Mouse (Mus musculus) midbrain, embryonic 13.5 days (tissue): ENCODE data around the gene Gm17545. TPM values are rescaled to one million over a fixed set of nuclear protein-coding genes. Genes with fewer than 3 reads are reported as not detected.
A peak's percentile ranks its signal among the peaks of the same experiment; 100 is the strongest.
"Not testable (repeated sequence)": the region's sequence is repeated elsewhere in the genome, so short reads cannot be mapped to it uniquely, and the experiment has no call there.

Source experiments
- ATAC-seq: fragments of 200-750 bp; cut with Nextera tagmentation; 2 replicates; pipeline ENCODE4 v1.8.0; 2017; ENCODE audit warnings: mild to moderate bottlenecking, moderate TSS enrichment, moderate library complexity
- H3K27ac ChIP-seq: fragments of 300-500 bp; sonication (generic); 2 replicates; pipeline ENCODE4 v1.5.1; 2015; ENCODE audit warnings: inconsistent platforms, mild to moderate bottlenecking, moderate library complexity
- H3K27me3 ChIP-seq: fragments of 300-500 bp; sonication (generic); 2 replicates; pipeline ENCODE4 v1.6.1; 2015; ENCODE audit warnings: mild to moderate bottlenecking, inconsistent platforms
- H3K36me3 ChIP-seq: fragments of 300-500 bp; sonication (generic); 2 replicates; pipeline ENCODE4 v1.6.1; 2015; ENCODE audit warnings: mild to moderate bottlenecking, inconsistent platforms
- H3K4me1 ChIP-seq: fragments of 300-500 bp; sonication (generic); replicated peaks from 2 replicates; pipeline ENCODE4 v1.6.1; 2015; ENCODE audit warnings: inconsistent platforms
- H3K4me2 ChIP-seq: fragments of 300-500 bp; sonication (generic); replicated peaks from 2 replicates; pipeline ENCODE4 v1.6.1; 2015; ENCODE audit warnings: moderate library complexity, mild to moderate bottlenecking, inconsistent platforms
- H3K4me3 ChIP-seq: fragments of 300-500 bp; sonication (generic); replicated peaks from 2 replicates; pipeline ENCODE4 v1.5.1; 2015; ENCODE audit warnings: mild to moderate bottlenecking, inconsistent platforms
- H3K9ac ChIP-seq: fragments of 300-500 bp; sonication (generic); replicated peaks from 2 replicates; pipeline ENCODE4 v1.6.1; 2015; ENCODE audit warnings: mild to moderate bottlenecking, inconsistent platforms
- H3K9me3 ChIP-seq: fragments of 300-500 bp; sonication (generic); 2 replicates; pipeline ENCODE4 v1.6.1; 2016; ENCODE audit warnings: mild to moderate bottlenecking, inconsistent platforms
- WGBS: fragments of 180-500 bp; shearing (Covaris S2); methylation state at CpG from one replicate; pipeline ENCODE4 v1.1.7; 2015; 5-methylcytosine and 5-hydroxymethylcytosine counted together
- polyA plus RNA-seq: library from polyadenylated mRNA; unstranded; fragments of >200 nt; fragmentation: Nextera tagmentation; extraction: Ambion mirVana; gene quantifications from 2 replicates; pipeline ENCODE4 v1.2.1, GENCODE M21; 2015

Gene Gm17545
- polyA plus RNA-seq: not detected in 2 replicates

GRCm38 (mm10) chr9:22453990-22454389 is at the start of gene Gm17545:
Gene Gm17545, plus strand, starts transcription at chr9:22454290.
- not testable (repeated sequence) for H3K27me3 ChIP-seq, H3K27ac ChIP-seq, H3K4me1 ChIP-seq, ATAC-seq, H3K9me3 ChIP-seq, H3K4me2 ChIP-seq, H3K4me3 ChIP-seq, H3K9ac ChIP-seq
- peaks cover 85% of the 10 kb centered on the region for H3K36me3 ChIP-seq
- WGBS: 92% methylated on average over 8 of the region's 8 CpGs

GRCm38 (mm10) chr9:22405414-22405813 is 48.7 kb upstream of the Gm17545 start:
- Histone ChIP-seq H3K4me1 (no peaks in the 10 kb centered on the region), H3K9ac (no peak overlapping the region), H3K36me3 (no peaks in the 10 kb centered on the region), H3K4me3 (no peak overlapping the region), H3K4me2 (no peak overlapping the region), H3K27me3 (no peaks in the 10 kb centered on the region), H3K9me3 (no peaks in the 10 kb centered on the region), H3K27ac (no peak overlapping the region)
- WGBS: 81% methylated on average over 3 of the region's 3 CpGs
- ATAC-seq: no peak

GRCm38 (mm10) chr9:22407633-22408032 is 46.5 kb upstream of the Gm17545 start:
- not testable (repeated sequence) for H3K4me1 ChIP-seq, H3K27me3 ChIP-seq, H3K4me2 ChIP-seq, H3K36me3 ChIP-seq, H3K9me3 ChIP-seq, H3K9ac ChIP-seq, ATAC-seq, H3K4me3 ChIP-seq, H3K27ac ChIP-seq
- 84% methylated on average over 4 of the region's 4 CpGs for WGBS

GRCm38 (mm10) chr9:22408344-22408743 is 45.7 kb upstream of the Gm17545 start:
- WGBS: 26% methylated on average over 4 of the region's 4 CpGs
- H3K4me2 ChIP-seq, H3K9ac ChIP-seq, ATAC-seq, H3K27me3 ChIP-seq, H3K9me3 ChIP-seq, H3K36me3 ChIP-seq, H3K4me3 ChIP-seq, H3K4me1 ChIP-seq, H3K27ac ChIP-seq: not testable (repeated sequence)

- H3K9ac ChIP-seq: no peak overlapping the region
- H3K4me1 ChIP-seq: no peaks in the 10 kb centered on the region
- WGBS: 81% methylated on average over 7 of the region's 7 CpGs
- H3K9me3 ChIP-seq: no peaks in the 10 kb centered on the region
- no peaks in the 10 kb centered on the region for H3K27me3 ChIP-seq
- ATAC-seq: no peak
- no peak overlapping the region for H3K4me3 ChIP-seq
- H3K27ac ChIP-seq: no peak overlapping the region
- H3K4me2 ChIP-seq: no peak overlapping the region
- H3K36me3 ChIP-seq: no peaks in the 10 kb centered on the region
Observed at GRCm38 (mm10) chr9:22409501-22409900, 44.6 kb upstream of the Gm17545 start.

- Histone ChIP-seq H3K27me3 (no peaks in the 10 kb centered on the region), H3K4me3 (peak within 1 kb of the TSS; percentile 61), H3K4me2 (peak within 1 kb of the TSS; percentile 63), H3K27ac (peak within 1 kb of the TSS; percentile 75), H3K4me1 (no peaks in the 10 kb centered on the region), H3K9me3 (no peaks in the 10 kb centered on the region), H3K36me3 (no peaks in the 10 kb centered on the region), H3K9ac (peak within 1 kb of the TSS; percentile 76)
- 1% methylated on average over 43 of the region's 43 CpGs for WGBS
- ATAC-seq: peak; percentile 99
Observed at GRCm38 (mm10) chr9:22411002-22411857, 42.9 kb upstream of the Gm17545 start, which contains the start of gene 9530077C05Rik. Gene 9530077C05Rik, plus strand, starts transcription at chr9:22411513.

- H3K27me3 ChIP-seq: no peaks in the 10 kb centered on the region
- no peaks in the 10 kb centered on the region for H3K4me1 ChIP-seq
- H3K27ac ChIP-seq: no peak overlapping the region
- no peak overlapping the region for H3K4me2 ChIP-seq
- H3K4me3 ChIP-seq: no peak overlapping the region
- 77% methylated on average over 3 of the region's 3 CpGs for WGBS
- ATAC-seq: no peak
- H3K9ac ChIP-seq: no peak overlapping the region
- H3K9me3 ChIP-seq: no peaks in the 10 kb centered on the region
- no peaks in the 10 kb centered on the region for H3K36me3 ChIP-seq
Observed at GRCm38 (mm10) chr9:22416187-22416586, 37.9 kb upstream of the Gm17545 start.

GRCm38 (mm10) chr9:22417547-22417946 is 36.5 kb upstream of the Gm17545 start:
- 60% methylated on average over 6 of the region's 6 CpGs for WGBS
- no peak overlapping the region for H3K4me3 ChIP-seq
- H3K4me2 ChIP-seq: no peak overlapping the region
- no peaks in the 10 kb centered on the region for H3K4me1 ChIP-seq
- H3K36me3 ChIP-seq: no peaks in the 10 kb centered on the region
- H3K9ac ChIP-seq: no peak overlapping the region
- ATAC-seq: no peak
- no peaks in the 10 kb centered on the region for H3K27me3 ChIP-seq
- H3K27ac ChIP-seq: no peak overlapping the region
- H3K9me3 ChIP-seq: no peaks in the 10 kb centered on the region

GRCm38 (mm10) chr9:22419877-22420276 is 34.2 kb upstream of the Gm17545 start:
- H3K9me3 ChIP-seq: no peaks in the 10 kb centered on the region
- whole genome bisulfite sequencing: 79% methylated on average over 3 of the region's 3 CpGs

GRCm38 (mm10) chr9:22420491-22420890 is 33.6 kb upstream of the Gm17545 start:
- H3K4me3 ChIP-seq: no peak overlapping the region

More at GRCm38 (mm10) chr9:22419877-22420276, 34.2 kb upstream of the Gm17545 start:
- Histone ChIP-seq H3K9ac (no peak overlapping the region), H3K4me1 (no peaks in the 10 kb centered on the region), H3K4me2 (no peak overlapping the region), H3K36me3 (no peaks in the 10 kb centered on the region), H3K27ac (no peak overlapping the region), H3K4me3 (no peak overlapping the region), H3K27me3 (no peaks in the 10 kb centered on the region)
- no peak for ATAC-seq

GRCm38 (mm10) chr9:22422559-22422958 is 31.5 kb upstream of the Gm17545 start:
- Histone ChIP-seq H3K4me1 (no peaks in the 10 kb centered on the region), H3K4me2 (no peak overlapping the region), H3K27me3 (no peaks in the 10 kb centered on the region), H3K9ac (no peak overlapping the region), H3K4me3 (no peak overlapping the region), H3K27ac (no peak overlapping the region), H3K9me3 (no peaks in the 10 kb centered on the region), H3K36me3 (no peaks in the 10 kb centered on the region)
- ATAC-seq: no peak
- WGBS: 74% methylated on average over 1 of the region's 1 CpGs

More at GRCm38 (mm10) chr9:22420491-22420890, 33.6 kb upstream of the Gm17545 start:
- Histone ChIP-seq H3K36me3 (no peaks in the 10 kb centered on the region), H3K4me2 (no peak overlapping the region), H3K27me3 (no peaks in the 10 kb centered on the region), H3K9ac (no peak overlapping the region), H3K27ac (no peak overlapping the region), H3K4me1 (no peaks in the 10 kb centered on the region), H3K9me3 (no peaks in the 10 kb centered on the region)
- 34% methylated on average over 7 of the region's 7 CpGs for WGBS
- ATAC-seq: no peak

- H3K36me3 ChIP-seq: no peaks in the 10 kb centered on the region
- no peak for ATAC-seq
- H3K4me2 ChIP-seq: no peak overlapping the region
- H3K4me1 ChIP-seq: 0 out of 2 replicates have a peak, but pooled peaks cover 4% of the 10 kb centered on the region
- 93% methylated on average over 1 of the region's 1 CpGs for WGBS
- H3K27me3 ChIP-seq: no peaks in the 10 kb centered on the region
- H3K27ac ChIP-seq: no peak overlapping the region
- no peaks in the 10 kb centered on the region for H3K9me3 ChIP-seq
- H3K4me3 ChIP-seq: no peak overlapping the region
- no peak overlapping the region for H3K9ac ChIP-seq
Observed at GRCm38 (mm10) chr9:22423507-22423906, 30.6 kb upstream of the Gm17545 start.
